Mouse (Mus musculus) hindbrain, embryonic 16.5 days (tissue): ENCODE results near the gene Macf1. TPM values are rescaled to one million over a fixed set of nuclear protein-coding genes. Genes with fewer than 3 reads are reported as not detected.

Source experiments
- ATAC-seq: fragments of 200-750 bp; cut with Nextera tagmentation; 2 replicates; pipeline ENCODE4 v1.8.0; 2017; ENCODE audit warnings: moderate TSS enrichment, moderate library complexity
- H3K27ac ChIP-seq: fragments of 300-500 bp; sonication (generic); 2 replicates; pipeline ENCODE4 v1.5.1; 2014; ENCODE audit warnings: low read depth, mild to moderate bottlenecking, control low read depth, low read length, moderate library complexity
- H3K27me3 ChIP-seq: fragments of 300-500 bp; sonication (generic); replicated peaks from 2 replicates; pipeline ENCODE4 v1.6.1; 2014; ENCODE audit warnings: low read length; ENCODE audit not compliant: control insufficient read depth, insufficient read depth
- H3K36me3 ChIP-seq: fragments of 300-500 bp; sonication (generic); 2 replicates; pipeline ENCODE4 v1.6.1; 2014; ENCODE audit warnings: mild to moderate bottlenecking, low read length, moderate library complexity, mixed read lengths; ENCODE audit not compliant: control insufficient read depth, insufficient read depth
- H3K4me1 ChIP-seq: fragments of 300-500 bp; sonication (generic); 2 replicates; pipeline ENCODE4 v1.6.1; 2014; ENCODE audit warnings: low read depth, low read length; ENCODE audit not compliant: control insufficient read depth, insufficient read depth
- H3K4me2 ChIP-seq: fragments of 300-500 bp; sonication (generic); 2 replicates; pipeline ENCODE4 v1.6.1; 2014; ENCODE audit warnings: mild to moderate bottlenecking, low read length, control low read depth, moderate library complexity
- H3K4me3 ChIP-seq: fragments of 300-500 bp; sonication (generic); 2 replicates; pipeline ENCODE4 v1.5.1; 2014; ENCODE audit warnings: mild to moderate bottlenecking, low read length, control low read depth, moderate library complexity
- H3K9ac ChIP-seq: fragments of 300-500 bp; sonication (generic); 2 replicates; pipeline ENCODE4 v1.6.1; 2014; ENCODE audit warnings: low read depth, mild to moderate bottlenecking, control low read depth, low read length, moderate library complexity
- H3K9me3 ChIP-seq: fragments of 300-500 bp; sonication (generic); 2 replicates; pipeline ENCODE4 v1.6.1; 2014; ENCODE audit warnings: mild to moderate bottlenecking, low read length, moderate library complexity; ENCODE audit not compliant: control insufficient read depth
- WGBS: fragments of 180-500 bp; shearing (Covaris S2); extraction: QIAGEN DNeasy Blood & Tissue Kit; methylation state at CpG from one replicate; pipeline ENCODE4 v1.1.7; 2014; 5-methylcytosine and 5-hydroxymethylcytosine counted together
- microRNA-seq: library from miRNA; unstranded; fragments of <30 nt; microRNA quantifications from one replicate; pipeline ENCODE4, GENCODE M21; 2017
- polyA plus RNA-seq: library from polyadenylated mRNA; unstranded; fragments of >200 nt; fragmentation: Nextera tagmentation; extraction: Ambion mirVana; gene quantifications from 2 replicates; pipeline ENCODE4 v1.2.1, GENCODE M21; 2015

Macf1 gene
- polyA plus RNA-seq, 1 experiment from 2014 or later, result 61.0 TPM

DNA sequence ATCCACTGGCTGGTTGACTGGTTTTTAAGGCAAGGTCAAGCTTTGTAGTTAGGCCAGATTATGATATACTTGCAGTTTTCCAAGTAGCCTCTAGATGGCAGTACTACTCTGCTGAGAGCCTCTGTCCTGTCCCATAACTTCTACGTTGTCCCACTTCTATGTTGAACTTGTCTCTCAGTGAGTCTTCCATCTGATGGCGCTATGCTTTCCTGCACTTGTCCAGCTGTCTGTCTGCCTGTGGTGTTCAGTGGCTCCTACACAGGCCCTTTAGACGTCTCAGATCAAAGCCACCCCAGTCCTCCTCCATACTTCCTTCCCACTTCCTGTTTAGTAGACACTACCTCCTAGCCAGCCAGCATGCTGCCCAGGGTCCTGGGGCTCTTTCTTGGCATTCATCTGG is 378.4 kb downstream of the Macf1 start:
- no peak overlapping the region for H3K27ac ChIP-seq
- H3K27me3 ChIP-seq, result no peaks in the 10 kb centered on the region
- peaks cover 8% of the 10 kb centered on the region; the same call in 1 of the 2 replicates for H3K36me3 ChIP-seq
- H3K9me3 ChIP-seq, result no peaks in the 10 kb centered on the region
- peak; percentile 65 for ATAC-seq
- WGBS, result 33% methylated on average over 3 of the region's 3 CpGs
- H3K9ac ChIP-seq, result no peak overlapping the region
- H3K4me2 ChIP-seq, result no peak overlapping the region
- no peaks in the 10 kb centered on the region for H3K4me1 ChIP-seq
- H3K4me3 ChIP-seq, result no peak overlapping the region

Small RNA genes lying within 50 kb of the gene (microRNA-seq; reads per million reads assigned to microRNA genes)
- not detected for gene Mir6398

Other genes with a start within 250 kb of the Macf1 start
- gene Ndufs5, start 33.8 kb upstream of the Macf1 start, polyA plus RNA-seq, result 446 and 518 TPM in 2 replicates
- 77.9 and 79.1 TPM in 2 replicates for gene Akirin1, start 66.0 kb upstream of the Macf1 start, polyA plus RNA-seq
- gene Rhbdl2, start 103.5 kb upstream of the Macf1 start, polyA plus RNA-seq, result 1.3 and 1.6 TPM in 2 replicates
- 0.14 and 0.25 TPM in 2 replicates for gene 4933427I04Rik, start 175.3 kb upstream of the Macf1 start, polyA plus RNA-seq
- gene Mycbp, start 220.5 kb upstream of the Macf1 start, polyA plus RNA-seq, result 29.7 and 35.6 TPM in 2 replicates
- gene Rragc, start 233.1 kb upstream of the Macf1 start, polyA plus RNA-seq, result 42.5 and 44.4 TPM in 2 replicates
- not detected in 2 replicates for gene 4930535I16Rik, start 233.7 kb upstream of the Macf1 start, polyA plus RNA-seq